Mouse (Mus musculus) heart, adult 10 weeks (tissue): ENCODE data around the gene Rfc4. TPM values are rescaled to one million over a fixed set of nuclear protein-coding genes. Genes with fewer than 3 reads are reported as not detected.

Experiments
- polyA plus RNA-seq: library from polyadenylated mRNA; stranded (reverse); fragments of 350-450 nt; fragmentation: Illumina TruSeq; extraction: RNeasy Lipid Tissue Mini Kit (QIAGEN cat#74804); gene quantifications from one replicate; pipeline ENCODE4 v1.2.3, GENCODE M21; 2014; ENCODE audit warnings: low read depth, low replicate concordance

Rfc4 gene
- polyA plus RNA-seq: 12.4 TPM

GRCm38 (mm10) chr16:23127673-23128375, at the start of gene Rfc4:
TSS of gene Rfc4 (minus strand) at chr16:23127737.

GRCm38 (mm10) chr16:23146280-23146679, 18.7 kb upstream of the Rfc4 start, which contains the start of gene Adipoq:
TSS of gene Adipoq (plus strand) at chr16:23146536.

GRCm38 (mm10) chr16:23107231-23107942, 20.1 kb downstream of the Rfc4 start, which contains the start of gene Eif4a2:
TSS of gene Eif4a2 (plus strand) at chr16:23107444.

Other genes starting within 250 kb of the Rfc4 start
- 21.7 TPM for gene Ahsg, start 236.5 kb downstream of the Rfc4 start, polyA plus RNA-seq
- gene Fetub, start 209.4 kb downstream of the Rfc4 start, polyA plus RNA-seq: 0.73 TPM
- 0.26 TPM for gene Hrg, start 176.7 kb downstream of the Rfc4 start, polyA plus RNA-seq
- 0.71 TPM for gene Kng2, start 98.3 kb downstream of the Rfc4 start, polyA plus RNA-seq
- 1.0 TPM for gene Kng1, start 69.9 kb downstream of the Rfc4 start, polyA plus RNA-seq
- 686 TPM for gene Eif4a2, start 20.3 kb downstream of the Rfc4 start, polyA plus RNA-seq
- 21.3 TPM for gene Adipoq, start 18.8 kb upstream of the Rfc4 start, polyA plus RNA-seq
- gene St6gal1, start 97.0 kb upstream of the Rfc4 start, polyA plus RNA-seq: 7.8 TPM